Mouse (Mus musculus) kidney, adult 2 months (tissue): ENCODE measurements at regions not wholly inside any gene's neighbourhood (a gene's known extent, or its start where the extent isn't known, plus 50 kb on each side); places are given as distances from the start of the nearest gene placed in this dataset.

Source experiments
- DNase-seq: peaks from one replicate; pipeline ENCODE4 v3.0.0; 2021
- H3K27ac ChIP-seq: fragments of 200-500 bp; 2 replicates; pipeline ENCODE4 v1.5.1; 2012; ENCODE audit warnings: low read depth, low read length, control low read depth, inconsistent platforms; ENCODE audit not compliant: insufficient read depth
- H3K27me3 ChIP-seq: fragments of 200-500 bp; replicated peaks from 2 replicates; pipeline ENCODE4 v1.6.1; 2012; ENCODE audit warnings: mild to moderate bottlenecking, moderate library complexity, low read length, inconsistent platforms; ENCODE audit not compliant: control insufficient read depth, insufficient read depth
- H3K36me3 ChIP-seq: fragments of 200-500 bp; 2 replicates; pipeline ENCODE4 v1.6.1; 2012; ENCODE audit warnings: mild to moderate bottlenecking, moderate library complexity, low read length, inconsistent platforms; ENCODE audit not compliant: control insufficient read depth, insufficient read depth
- H3K4me1 ChIP-seq: fragments of 200-500 bp; 2 replicates; pipeline ENCODE4 v1.6.1; 2011; ENCODE audit warnings: low read length; ENCODE audit not compliant: control insufficient read depth, insufficient read depth
- H3K4me3 ChIP-seq: fragments of 200-500 bp; 2 replicates; pipeline ENCODE4 v1.5.1; 2011; ENCODE audit warnings: mild to moderate bottlenecking, low read depth, low read length, control low read depth; ENCODE audit not compliant: insufficient read depth
- CTCF ChIP-seq: fragments of 200-500 bp; conservative IDR thresholded peaks from 2 replicates; pipeline ENCODE4 v1.5.1; 2011; ENCODE audit warnings: low read depth, mild to moderate bottlenecking, control low read depth, low read length, moderate library complexity, mixed read lengths; ENCODE audit not compliant: insufficient read depth, insufficient read length
- POLR2A ChIP-seq: fragments of 200-500 bp; IDR thresholded peaks from one replicate; pipeline ENCODE4 v1.6.1; 2011; ENCODE audit warnings: low read depth, low read length, control low read depth
- WGBS: fragments of 180-500 bp; shearing (Covaris S2); methylation state at CpG from one replicate; pipeline ENCODE4 v1.1.7; 2018; 5-methylcytosine and 5-hydroxymethylcytosine counted together

- Histone ChIP-seq H3K4me1 (no peaks in the 10 kb centered on the region), H3K27ac (no peak overlapping the region), H3K4me3 (no peak overlapping the region), H3K36me3 (no peaks in the 10 kb centered on the region), H3K27me3 (no peaks in the 10 kb centered on the region)
- DNase-seq: no peak
- 88% methylated on average over 7 of the region's 7 CpGs for WGBS
- TF ChIP-seq CTCF (no peak), POLR2A (no peak)
Measured at GRCm38 (mm10) chr6:140984249-140984648, 255.2 kb downstream of the Gm11077 start.

DNA sequence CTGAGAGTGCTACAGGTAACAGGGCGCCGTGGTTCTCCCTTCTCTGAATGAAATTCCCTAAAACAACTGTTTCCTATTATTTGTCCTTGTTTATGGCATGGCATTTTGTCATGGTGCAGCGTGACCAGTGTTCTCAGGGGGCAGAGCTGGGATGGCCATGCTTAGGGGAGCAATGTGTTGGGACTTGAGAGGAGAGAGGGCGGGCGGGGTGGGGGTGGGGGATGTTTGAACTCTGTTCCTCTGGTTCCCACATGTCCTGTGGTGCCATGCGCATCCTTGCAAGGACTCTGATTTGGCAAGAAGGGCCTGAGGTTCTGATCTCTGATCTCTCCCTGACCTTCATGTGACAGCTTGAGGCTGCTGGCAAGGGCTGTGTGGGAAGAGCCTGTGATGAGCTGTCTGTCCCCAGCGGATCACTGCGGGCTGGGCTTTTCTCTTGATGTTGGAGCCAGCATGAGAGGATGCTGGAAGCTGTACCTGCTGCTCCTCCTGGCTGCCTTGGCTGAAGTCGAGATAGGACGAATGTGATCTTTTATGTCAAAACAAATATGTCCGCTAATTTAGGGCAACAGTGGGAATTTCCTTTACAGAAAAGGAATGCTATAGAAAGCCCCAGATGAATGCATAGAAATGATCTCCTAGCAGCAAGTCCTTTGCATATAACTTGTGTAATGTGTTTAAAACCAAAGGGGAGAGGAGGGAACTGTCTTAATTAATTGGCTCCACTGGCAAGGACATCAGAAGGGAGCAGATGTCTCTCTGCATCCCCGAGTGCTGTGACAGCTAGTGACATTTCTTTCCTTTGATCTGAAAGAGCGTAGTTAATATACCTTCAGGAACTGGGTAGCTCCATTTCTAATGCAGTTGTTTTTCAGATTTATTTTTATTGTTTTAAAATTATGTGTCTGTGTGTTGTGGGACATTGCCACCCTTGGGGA is 255.2 kb upstream of the Pde3a start:
- WGBS: 76% methylated on average over 13 of the region's 13 CpGs
- H3K27me3 ChIP-seq: no peaks in the 10 kb centered on the region
- no peaks in the 10 kb centered on the region for H3K36me3 ChIP-seq
- TF ChIP-seq POLR2A (no peak), CTCF (no peak)
- H3K4me1 ChIP-seq: no peaks in the 10 kb centered on the region
- H3K4me3 ChIP-seq: no peak overlapping the region
- no peak for DNase-seq
- no peak overlapping the region for H3K27ac ChIP-seq

DNA sequence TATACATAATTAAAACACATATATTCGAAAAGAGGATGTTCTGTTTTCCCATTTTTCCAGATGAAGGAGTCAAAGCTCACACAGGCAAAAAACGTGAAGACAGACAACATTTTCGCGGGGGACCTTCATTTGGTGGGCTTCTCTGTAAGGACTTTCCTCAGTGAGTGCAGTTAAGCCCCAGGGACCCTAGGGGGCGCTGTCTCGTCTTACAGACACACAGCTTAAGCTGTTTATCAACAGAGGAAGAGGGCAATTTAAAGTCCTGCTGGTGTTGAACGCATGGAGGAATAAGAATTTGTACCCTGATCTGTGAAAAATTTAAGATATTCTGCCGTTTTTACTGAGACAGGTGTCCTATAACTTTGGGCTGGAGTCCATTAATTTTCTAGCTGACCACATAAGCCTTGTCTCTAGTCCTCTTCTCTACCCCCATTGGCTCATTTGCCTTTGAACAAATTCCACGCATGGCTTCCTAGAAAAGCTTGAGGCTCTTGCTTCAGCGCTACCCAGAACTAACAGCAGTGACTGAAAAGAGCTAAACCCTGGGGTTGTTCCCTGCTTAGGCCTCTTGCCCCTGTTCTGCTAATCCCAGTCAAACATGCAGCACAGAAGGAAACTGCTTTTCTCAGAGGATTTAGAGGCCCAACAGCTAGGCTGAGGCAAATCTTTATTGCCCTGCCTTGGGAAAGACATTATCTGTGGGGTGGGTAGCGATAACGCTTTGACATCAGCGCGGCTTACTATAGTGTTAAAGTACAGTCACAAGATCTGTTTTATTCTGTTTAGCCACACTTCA is 253.5 kb upstream of the Pde3a start:
- no peaks in the 10 kb centered on the region for H3K4me1 ChIP-seq
- H3K27ac ChIP-seq: no peak overlapping the region
- DNase-seq: no peak
- H3K36me3 ChIP-seq: no peaks in the 10 kb centered on the region
- WGBS: 78% methylated on average over 14 of the region's 14 CpGs
- no peak overlapping the region for H3K4me3 ChIP-seq
- TF ChIP-seq POLR2A: no peak
- peak; percentile 42 for TF ChIP-seq CTCF
- no peaks in the 10 kb centered on the region for H3K27me3 ChIP-seq

- H3K27ac ChIP-seq: no peak overlapping the region
- no peak overlapping the region for H3K4me3 ChIP-seq
- TF ChIP-seq POLR2A: no peak
- no peak for DNase-seq
- no peaks in the 10 kb centered on the region for H3K4me1 ChIP-seq
- H3K36me3 ChIP-seq: no peaks in the 10 kb centered on the region
- no peaks in the 10 kb centered on the region for H3K27me3 ChIP-seq
- 88% methylated on average over 7 of the region's 7 CpGs for WGBS
Measured at GRCm38 (mm10) chr6:140998069-140998468, 251.0 kb upstream of the Pde3a start.

DNA sequence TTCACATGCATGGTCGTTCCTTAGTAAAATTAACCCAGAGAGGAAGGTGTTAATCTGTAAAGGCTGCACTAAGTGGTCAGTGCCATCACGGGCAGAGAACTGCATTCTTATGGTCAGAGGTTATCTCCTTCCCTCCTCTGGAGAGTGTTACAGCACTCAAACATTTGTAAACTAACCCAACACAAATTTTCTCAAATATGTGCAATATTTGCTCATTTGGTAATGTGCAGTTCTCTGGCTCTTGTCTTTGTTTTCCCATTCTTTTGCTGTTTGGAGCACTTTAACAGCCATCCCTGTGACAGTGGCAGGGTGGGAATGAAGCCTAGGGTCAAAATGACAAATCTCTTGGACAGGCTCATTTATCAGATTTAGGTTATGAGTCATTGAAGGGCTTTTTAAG is 248.5 kb upstream of the Pde3a start:
- Histone ChIP-seq H3K27ac (no peak overlapping the region), H3K36me3 (no peaks in the 10 kb centered on the region), H3K4me1 (no peaks in the 10 kb centered on the region), H3K4me3 (no peak overlapping the region), H3K27me3 (no peaks in the 10 kb centered on the region)
- peak; percentile 59 for DNase-seq
- 40% methylated on average over 2 of the region's 2 CpGs for WGBS
- TF ChIP-seq POLR2A: no peak
- no peak for TF ChIP-seq CTCF

- Histone ChIP-seq H3K27me3 (no peaks in the 10 kb centered on the region), H3K4me1 (no peaks in the 10 kb centered on the region), H3K27ac (no peak overlapping the region), H3K4me3 (no peak overlapping the region), H3K36me3 (no peaks in the 10 kb centered on the region)
- TF ChIP-seq CTCF (no peak), POLR2A (no peak)
- 53% methylated on average over 3 of the region's 3 CpGs for WGBS
- no peak for DNase-seq
Measured at GRCm38 (mm10) chr6:141001306-141001705, 247.8 kb upstream of the Pde3a start.

- TF ChIP-seq CTCF (no peak), POLR2A (no peak)
- 56% methylated on average over 11 of the region's 11 CpGs for WGBS
- H3K36me3 ChIP-seq: no peaks in the 10 kb centered on the region
- no peaks in the 10 kb centered on the region for H3K4me1 ChIP-seq
- no peaks in the 10 kb centered on the region for H3K27me3 ChIP-seq
- no peak overlapping the region for H3K4me3 ChIP-seq
- peak; percentile 4 for DNase-seq
- H3K27ac ChIP-seq: no peak overlapping the region
Measured at GRCm38 (mm10) chr6:141015055-141015681, 233.9 kb upstream of the Pde3a start.
